Mouse (Mus musculus): ENCODE measurements at regions not wholly inside any gene's neighbourhood (a gene's known extent, or its start where the extent isn't known, plus 50 kb on each side); places are given as distances from the start of the nearest gene placed in this dataset.
"Not testable (repeated sequence)": the region's sequence is repeated elsewhere in the genome, so short reads cannot be mapped to it uniquely, and the experiment has no call there.

- Histone ChIP-seq H3K9me3 (ENCODE audit: control insufficient read depth, low read length) (0 out of 2 replicates have a peak, but pooled peaks cover 2% of the 10 kb centered on the region), H3K4me1 (ENCODE audit: control insufficient read depth, insufficient read depth, low read length) (peaks cover 17% of the 10 kb centered on the region), H3K4me3 (replicated peaks; ENCODE audit: low read depth, low read length) (no peak overlapping the region), H3K27me3 (ENCODE audit: control insufficient read depth, insufficient read depth, low read length) (no peaks in the 10 kb centered on the region), H3K36me3 (ENCODE audit: control insufficient read depth, insufficient read depth, low read length) (no peaks in the 10 kb centered on the region), H3K9ac (replicated peaks; ENCODE audit: low read length) (no peak overlapping the region), H3K4me2 (ENCODE audit: low read length) (no peak overlapping the region), H3K27ac (replicated peaks; ENCODE audit: low read depth, low read length) (no peak overlapping the region)
- ATAC-seq (ENCODE audit: low FRiP score, low TSS enrichment) (no peak), DNase-seq (no peak)
- WGBS, result 88% methylated on average over 6 of the region's 6 CpGs
These were observed 104.6 kb upstream of the Klf3 start for GRCm38 (mm10) chr5:64698458-64699116.

- no peak overlapping the region for H3K4me2 ChIP-seq (ENCODE audit: low read length)
- WGBS, result 89% methylated on average over 6 of the region's 6 CpGs
- no peak overlapping the region for H3K27ac ChIP-seq (replicated peaks; ENCODE audit: low read depth, low read length)
- H3K9ac ChIP-seq (replicated peaks; ENCODE audit: low read length), result no peak overlapping the region
- H3K36me3 ChIP-seq (ENCODE audit: control insufficient read depth, insufficient read depth, low read length), result no peaks in the 10 kb centered on the region
- DNase-seq (no peak), ATAC-seq (ENCODE audit: low FRiP score, low TSS enrichment) (no peak)
- no peaks in the 10 kb centered on the region for H3K9me3 ChIP-seq (ENCODE audit: control insufficient read depth, low read length)
- peaks cover 17% of the 10 kb centered on the region for H3K4me1 ChIP-seq (ENCODE audit: control insufficient read depth, insufficient read depth, low read length)
- no peak overlapping the region for H3K4me3 ChIP-seq (replicated peaks; ENCODE audit: low read depth, low read length)
- H3K27me3 ChIP-seq (ENCODE audit: control insufficient read depth, insufficient read depth, low read length), result no peaks in the 10 kb centered on the region
These were observed 103.2 kb upstream of the Klf3 start for GRCm38 (mm10) chr5:64700030-64700429.

- 64% methylated on average over 14 of the region's 14 CpGs for WGBS
These were observed 101.9 kb upstream of the Klf3 start for GRCm38 (mm10) chr5:64701219-64701779.

GRCm38 (mm10) chr5:64701780-64702231 is 101.4 kb upstream of the Klf3 start:
- no peaks in the 10 kb centered on the region for H3K36me3 ChIP-seq (ENCODE audit: control insufficient read depth, insufficient read depth, low read length)
- DNase-seq (peak; percentile 70), ATAC-seq (ENCODE audit: low FRiP score, low TSS enrichment) (peak; percentile 65; the same call in 1 of the 2 replicates)
- 18% methylated on average over 7 of the region's 7 CpGs for WGBS
- H3K4me1 ChIP-seq (ENCODE audit: control insufficient read depth, insufficient read depth, low read length), result peaks cover 17% of the 10 kb centered on the region
- H3K9me3 ChIP-seq (ENCODE audit: control insufficient read depth, low read length), result no peaks in the 10 kb centered on the region
- no peak overlapping the region for H3K4me3 ChIP-seq (replicated peaks; ENCODE audit: low read depth, low read length)
- peak overlapping the region; percentile 23 for H3K4me2 ChIP-seq (ENCODE audit: low read length)
- no peak overlapping the region for H3K9ac ChIP-seq (replicated peaks; ENCODE audit: low read length)
- H3K27ac ChIP-seq (replicated peaks; ENCODE audit: low read depth, low read length), result peak overlapping the region; percentile 72
- H3K27me3 ChIP-seq (ENCODE audit: control insufficient read depth, insufficient read depth, low read length), result no peaks in the 10 kb centered on the region

More at GRCm38 (mm10) chr5:64701219-64701779, 101.9 kb upstream of the Klf3 start:
- H3K4me2 ChIP-seq (ENCODE audit: low read length), result peak overlapping the region; percentile 23
- H3K4me3 ChIP-seq (replicated peaks; ENCODE audit: low read depth, low read length), result no peak overlapping the region
- no peaks in the 10 kb centered on the region for H3K36me3 ChIP-seq (ENCODE audit: control insufficient read depth, insufficient read depth, low read length)
- DNase-seq (no peak), ATAC-seq (ENCODE audit: low FRiP score, low TSS enrichment) (peak; percentile 3; the same call in 1 of the 2 replicates)
- no peaks in the 10 kb centered on the region for H3K9me3 ChIP-seq (ENCODE audit: control insufficient read depth, low read length)
- H3K27ac ChIP-seq (replicated peaks; ENCODE audit: low read depth, low read length), result peak overlapping the region; percentile 72
- H3K9ac ChIP-seq (replicated peaks; ENCODE audit: low read length), result no peak overlapping the region
- no peaks in the 10 kb centered on the region for H3K27me3 ChIP-seq (ENCODE audit: control insufficient read depth, insufficient read depth, low read length)
- H3K4me1 ChIP-seq (ENCODE audit: control insufficient read depth, insufficient read depth, low read length), result peaks cover 17% of the 10 kb centered on the region

- H3K36me3 ChIP-seq (ENCODE audit: control insufficient read depth, insufficient read depth, low read length); H3K9ac ChIP-seq (replicated peaks; ENCODE audit: low read length); H3K4me2 ChIP-seq (ENCODE audit: low read length); DNase-seq; H3K27ac ChIP-seq (replicated peaks; ENCODE audit: low read depth, low read length); H3K27me3 ChIP-seq (ENCODE audit: control insufficient read depth, insufficient read depth, low read length); ATAC-seq (ENCODE audit: low FRiP score, low TSS enrichment); H3K9me3 ChIP-seq (ENCODE audit: control insufficient read depth, low read length); H3K4me3 ChIP-seq (replicated peaks; ENCODE audit: low read depth, low read length): not testable (repeated sequence)
- WGBS, result 36% methylated on average over 1 of the region's 1 CpGs
- peaks cover 17% of the 10 kb centered on the region for H3K4me1 ChIP-seq (ENCODE audit: control insufficient read depth, insufficient read depth, low read length)
These were observed 100.8 kb upstream of the Klf3 start for GRCm38 (mm10) chr5:64702404-64702803.

- Histone ChIP-seq H3K9me3 (ENCODE audit: control insufficient read depth, low read length) (no peaks in the 10 kb centered on the region), H3K27ac (replicated peaks; ENCODE audit: low read depth, low read length) (0 out of 2 replicates have a peak overlapping the region, but pooled peaks have one; percentile 20), H3K9ac (replicated peaks; ENCODE audit: low read length) (no peak overlapping the region), H3K4me2 (ENCODE audit: low read length) (no peak overlapping the region), H3K4me1 (ENCODE audit: control insufficient read depth, insufficient read depth, low read length) (peaks cover 17% of the 10 kb centered on the region), H3K27me3 (ENCODE audit: control insufficient read depth, insufficient read depth, low read length) (no peaks in the 10 kb centered on the region), H3K36me3 (ENCODE audit: control insufficient read depth, insufficient read depth, low read length) (no peaks in the 10 kb centered on the region), H3K4me3 (replicated peaks; ENCODE audit: low read depth, low read length) (no peak overlapping the region)
- ATAC-seq (ENCODE audit: low FRiP score, low TSS enrichment), result peak; percentile 61; the same call in 1 of the 2 replicates
- DNase-seq, result peak; percentile 46
- 35% methylated on average over 9 of the region's 9 CpGs for WGBS
These were observed 99.9 kb upstream of the Klf3 start for GRCm38 (mm10) chr5:64703091-64703872.

GRCm38 (mm10) chr5:64704144-64704543 is 99.0 kb upstream of the Klf3 start:
- no peaks in the 10 kb centered on the region for H3K36me3 ChIP-seq (ENCODE audit: control insufficient read depth, insufficient read depth, low read length)
- 73% methylated on average over 7 of the region's 7 CpGs for WGBS
- no peak overlapping the region for H3K4me3 ChIP-seq (replicated peaks; ENCODE audit: low read depth, low read length)
- no peak overlapping the region for H3K4me2 ChIP-seq (ENCODE audit: low read length)
- no peaks in the 10 kb centered on the region for H3K27me3 ChIP-seq (ENCODE audit: control insufficient read depth, insufficient read depth, low read length)
- no peak overlapping the region for H3K27ac ChIP-seq (replicated peaks; ENCODE audit: low read depth, low read length)
- no peak for ATAC-seq (ENCODE audit: low FRiP score, low TSS enrichment)
- peak; percentile 37 for DNase-seq
- no peak overlapping the region for H3K9ac ChIP-seq (replicated peaks; ENCODE audit: low read length)
- H3K9me3 ChIP-seq (ENCODE audit: control insufficient read depth, low read length), result no peaks in the 10 kb centered on the region
- H3K4me1 ChIP-seq (ENCODE audit: control insufficient read depth, insufficient read depth, low read length), result peaks cover 17% of the 10 kb centered on the region

GRCm38 (mm10) chr5:64706586-64706985 is 96.6 kb upstream of the Klf3 start:
- no peak for DNase-seq
- H3K9me3 ChIP-seq (ENCODE audit: control insufficient read depth, low read length), result no peaks in the 10 kb centered on the region
- H3K36me3 ChIP-seq (ENCODE audit: control insufficient read depth, insufficient read depth, low read length), result no peaks in the 10 kb centered on the region
- no peak overlapping the region for H3K4me3 ChIP-seq (replicated peaks; ENCODE audit: low read depth, low read length)
- H3K4me1 ChIP-seq (ENCODE audit: control insufficient read depth, insufficient read depth, low read length), result peaks cover 11% of the 10 kb centered on the region
- WGBS, result 91% methylated on average over 3 of the region's 3 CpGs
- no peak for ATAC-seq (ENCODE audit: low FRiP score, low TSS enrichment)
- no peak overlapping the region for H3K27ac ChIP-seq (replicated peaks; ENCODE audit: low read depth, low read length)
- no peak overlapping the region for H3K9ac ChIP-seq (replicated peaks; ENCODE audit: low read length)
- H3K4me2 ChIP-seq (ENCODE audit: low read length), result no peak overlapping the region
- H3K27me3 ChIP-seq (ENCODE audit: control insufficient read depth, insufficient read depth, low read length), result no peaks in the 10 kb centered on the region

Measured in midbrain, embryonic 14.5 days (tissue).